Mouse (Mus musculus) C2C12 (cell line): Measurements from ENCODE around the gene Zfp335. TPM values are rescaled to one million over a fixed set of nuclear protein-coding genes. Genes with fewer than 3 reads are reported as not detected.

Experiments
- H3K27me3 ChIP-seq: one replicate; pipeline ENCODE4 v1.6.1; 2011; ENCODE audit not compliant: control insufficient read depth, insufficient read depth, insufficient read length
- H3K36me3 ChIP-seq: one replicate; pipeline ENCODE4 v1.6.1; 2011; ENCODE audit not compliant: control insufficient read depth, insufficient read depth
- H3K4me3 ChIP-seq: one replicate; pipeline ENCODE4 v1.5.1; 2011; ENCODE audit warnings: mild to moderate bottlenecking, control low read depth; ENCODE audit not compliant: poor library complexity, insufficient read depth, severe bottlenecking
- H3K79me2 ChIP-seq: one replicate; pipeline ENCODE4 v1.6.1; 2011; ENCODE audit not compliant: control insufficient read depth, insufficient read depth
- H3K79me3 ChIP-seq: one replicate; pipeline ENCODE4 v1.6.1; 2011; ENCODE audit warnings: low read depth, control low read depth
- H3ac ChIP-seq: one replicate; pipeline ENCODE3; 2011; ENCODE audit warnings: low read depth; ENCODE audit not compliant: control insufficient read depth, insufficient read length
- CEBPB ChIP-seq: IDR thresholded peaks from one replicate; pipeline ENCODE4 v1.6.1; 2011; ENCODE audit warnings: low read depth, mild to moderate bottlenecking, control low read depth, moderate library complexity
- CTCF ChIP-seq: IDR thresholded peaks from one replicate; pipeline ENCODE4 v1.5.1; 2011; ENCODE audit not compliant: control insufficient read depth, insufficient read depth, insufficient read length
- FOSL1 ChIP-seq: IDR thresholded peaks from one replicate; pipeline ENCODE4 v1.8.0; 2011; ENCODE audit warnings: mild to moderate bottlenecking, low read length; ENCODE audit not compliant: poor library complexity, insufficient read depth, severe bottlenecking
- MAX ChIP-seq: IDR thresholded peaks from one replicate; pipeline ENCODE4 v1.6.1; 2011; ENCODE audit warnings: mild to moderate bottlenecking, control low read depth
- MYOD1 ChIP-seq: IDR thresholded peaks from one replicate; pipeline ENCODE4 v1.6.1; 2011; ENCODE audit warnings: low read depth; ENCODE audit not compliant: control insufficient read depth, insufficient read length
- MYOG ChIP-seq: IDR thresholded peaks from one replicate; pipeline ENCODE4 v1.6.1; 2011; ENCODE audit not compliant: control insufficient read depth, insufficient read length; ENCODE audit errors: extremely low read depth
- USF1 ChIP-seq: IDR thresholded peaks from one replicate; pipeline ENCODE4 v1.6.1; 2011; ENCODE audit warnings: low read depth, mild to moderate bottlenecking, control low read depth, moderate library complexity
- long read RNA-seq, 2 experiments: library from polyadenylated mRNA; unstranded; transcript quantifications; one replicate each; pipeline ENCODE4 v2.0.0; 2019 to 2020
- polyA plus RNA-seq: library from polyadenylated mRNA; unstranded; fragments of >200 nt; fragmentation: generic; extraction: Trizol; gene quantifications from one replicate; pipeline ENCODE4 v1.2.1, GENCODE M21; 2012; ENCODE audit warnings: missing spikeins

Gene Zfp335
- 11.7 TPM for polyA plus RNA-seq
- long read RNA-seq, experiment 1, partial matches to known transcripts, result 3 of 4 reads
- long read RNA-seq, experiment 1, other reads (novel, unspliced or antisense), result 1 of 4 reads
- long read RNA-seq, experiment 2, full-length matches to known transcripts, result 16 of 50 reads
- long read RNA-seq, experiment 2, partial matches to known transcripts, result 13 of 50 reads
- long read RNA-seq, experiment 2, other reads (novel, unspliced or antisense), result 21 of 50 reads

DNA sequence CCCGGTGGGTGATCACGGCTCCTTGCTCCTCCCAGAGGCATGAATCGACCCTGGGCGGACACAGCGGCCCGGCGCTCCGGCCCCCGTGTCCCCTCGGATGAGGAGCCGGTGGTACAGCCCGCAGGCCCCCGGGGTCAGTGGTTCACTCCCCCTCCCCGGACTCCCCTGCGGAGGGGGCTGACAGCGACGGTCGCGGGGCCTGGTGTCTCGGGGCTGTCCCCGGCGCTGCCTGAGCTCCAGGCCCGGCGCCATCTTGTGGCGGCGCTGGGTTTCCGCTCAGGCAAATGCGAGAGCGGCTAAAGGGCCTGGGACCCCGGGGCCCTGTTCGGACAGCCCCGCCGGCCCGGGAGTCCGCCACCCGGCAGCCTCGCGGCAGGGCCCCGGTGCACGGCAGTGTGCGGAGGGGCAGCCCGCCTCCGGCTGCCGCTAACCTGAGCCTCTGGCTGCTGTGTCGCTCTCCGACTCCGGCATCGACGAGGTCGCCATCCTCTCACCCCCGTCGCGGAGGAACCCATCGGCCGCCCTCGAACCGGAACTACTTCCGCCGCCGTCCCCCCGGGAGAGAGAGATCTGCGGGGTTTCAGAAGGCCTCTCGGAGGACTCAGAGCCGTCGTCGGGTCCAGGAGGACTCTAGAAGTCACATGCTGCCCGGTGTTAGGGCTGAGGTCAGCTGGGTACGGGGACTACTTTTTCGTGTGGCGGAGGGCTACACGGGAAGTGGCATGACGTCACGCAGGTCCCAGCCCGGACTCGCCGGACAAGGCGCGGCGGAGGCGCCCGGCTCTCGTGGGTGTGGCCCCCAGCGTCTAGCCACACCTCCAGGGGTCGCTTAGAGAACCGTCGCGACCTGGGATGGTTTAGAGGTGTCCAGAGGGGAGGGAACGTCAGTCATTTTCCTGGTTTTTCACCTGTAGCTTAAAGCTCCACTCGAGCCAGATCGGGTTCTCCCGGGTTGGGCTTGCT is at the start of gene Zfp335:
Gene Zfp335 (minus strand): TSS at position 672 of the 963 bp plus-strand sequence.
- peak; percentile 99 for TF ChIP-seq MAX
- TF ChIP-seq MYOD1, result no peak
- TF ChIP-seq MYOG, result no peak
- no peak for TF ChIP-seq CTCF
- no peak for TF ChIP-seq CEBPB
- TF ChIP-seq USF1, result peak; percentile 10
- TF ChIP-seq FOSL1, result no peak

DNA sequence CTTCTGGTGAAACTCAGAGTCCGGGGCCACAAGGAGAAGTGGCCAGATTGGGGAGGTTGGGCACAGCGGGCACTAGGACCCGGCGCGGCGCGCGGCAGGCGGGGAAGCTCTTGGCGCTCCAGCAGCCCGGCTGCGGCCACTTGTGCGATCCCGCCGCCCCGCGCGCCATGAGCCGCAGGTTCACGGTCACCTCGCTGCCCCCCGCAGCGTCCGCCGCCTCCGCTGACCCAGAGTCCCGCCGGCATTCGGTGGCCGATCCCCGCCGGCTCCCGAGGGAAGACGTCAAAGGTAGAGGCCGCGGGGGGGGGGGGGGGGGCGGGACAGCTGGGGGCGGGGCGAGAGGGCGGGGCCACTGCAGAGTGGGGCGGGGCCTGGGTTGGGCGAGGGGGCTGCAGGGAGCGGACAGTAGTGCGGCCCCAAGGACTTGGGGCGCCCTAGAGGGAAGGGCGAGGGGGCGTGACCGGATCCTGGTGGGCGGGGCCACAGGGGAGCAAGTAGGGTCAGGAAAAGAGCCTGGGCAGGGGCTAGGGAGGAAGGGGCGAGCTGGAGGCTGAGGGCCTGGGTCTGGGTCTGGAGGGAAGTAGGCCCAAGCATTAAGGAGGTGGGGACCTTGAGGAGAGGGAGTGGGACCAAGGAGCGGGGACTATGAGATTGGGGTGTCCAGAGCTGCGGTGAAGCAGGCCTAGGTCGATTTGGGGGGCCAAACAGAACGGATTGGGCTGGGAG is 49.3 kb upstream of the Zfp335 start, which contains the start of gene Slc12a5:
Gene Slc12a5 (plus strand): TSS at position 87 of the 726 bp plus-strand sequence.
- TF ChIP-seq CEBPB (no peak), MAX (no peak), MYOG (no peak), FOSL1 (no peak), USF1 (no peak), MYOD1 (no peak), CTCF (no peak)
- Histone ChIP-seq H3K27me3 (peaks cover 8% of the 10 kb centered on the region), H3ac (peak within 1 kb of the TSS; percentile 16), H3K79me2 (no peaks in the 10 kb centered on the region), H3K36me3 (no peaks in the 10 kb centered on the region), H3K79me3 (no peaks in the 10 kb centered on the region), H3K4me3 (peak within 1 kb of the TSS; percentile 18)

More for the DNA sequence above, at the start of gene Zfp335:
- peaks cover 21% of the 10 kb centered on the region for H3K79me3 ChIP-seq
- H3ac ChIP-seq, result peak within 1 kb of the TSS; percentile 81
- H3K4me3 ChIP-seq, result peak within 1 kb of the TSS; percentile 98
- peaks cover 61% of the 10 kb centered on the region for H3K79me2 ChIP-seq
- H3K36me3 ChIP-seq, result peaks cover 30% of the 10 kb centered on the region
- no peaks in the 10 kb centered on the region for H3K27me3 ChIP-seq

DNA sequence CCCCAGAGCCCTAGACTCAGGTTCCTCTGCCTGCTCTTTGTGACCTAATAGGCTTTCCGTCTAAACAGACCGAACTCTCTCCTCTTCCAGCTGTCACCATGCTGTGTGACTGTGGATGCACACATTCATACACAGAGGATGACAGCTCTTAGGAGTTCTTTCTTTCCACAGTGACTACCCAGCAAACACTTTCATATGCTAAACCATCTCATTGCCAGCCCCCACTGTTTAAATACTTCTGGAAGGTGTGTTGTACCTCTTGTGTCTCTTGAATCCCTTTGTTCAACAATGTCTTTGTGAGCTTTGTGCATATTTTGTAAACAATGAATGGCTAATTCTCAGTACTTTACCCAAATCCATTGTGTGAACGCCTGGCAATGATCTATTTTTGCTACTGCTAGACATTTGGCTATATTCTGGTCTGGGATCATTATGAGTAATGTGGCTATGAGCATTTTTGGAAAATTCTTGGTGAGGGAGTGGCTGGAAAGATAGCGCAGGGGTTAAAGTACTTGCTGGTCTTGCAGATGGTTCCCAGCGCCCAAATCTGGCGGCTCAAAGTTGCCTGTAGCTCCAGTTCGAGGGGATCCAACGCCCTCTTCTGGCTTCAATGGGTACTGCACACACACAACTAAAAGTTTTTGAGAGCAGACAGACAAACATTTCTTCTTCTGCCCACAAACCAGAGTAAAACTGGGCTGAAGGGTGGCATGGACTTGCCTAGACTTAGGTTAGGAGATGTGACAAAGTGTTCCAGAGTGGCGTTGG is 46.2 kb upstream of the Zfp335 start:
- H3K79me3 ChIP-seq, result no peaks in the 10 kb centered on the region
- no peak overlapping the region for H3K4me3 ChIP-seq
- no peaks in the 10 kb centered on the region for H3K79me2 ChIP-seq
- H3ac ChIP-seq, result no peak overlapping the region
- no peaks in the 10 kb centered on the region for H3K36me3 ChIP-seq
- peaks cover 7% of the 10 kb centered on the region for H3K27me3 ChIP-seq
- no peak for TF ChIP-seq USF1
- no peak for TF ChIP-seq MYOD1
- no peak for TF ChIP-seq MYOG
- TF ChIP-seq MAX, result no peak
- no peak for TF ChIP-seq CTCF
- no peak for TF ChIP-seq FOSL1
- TF ChIP-seq CEBPB, result no peak

DNA sequence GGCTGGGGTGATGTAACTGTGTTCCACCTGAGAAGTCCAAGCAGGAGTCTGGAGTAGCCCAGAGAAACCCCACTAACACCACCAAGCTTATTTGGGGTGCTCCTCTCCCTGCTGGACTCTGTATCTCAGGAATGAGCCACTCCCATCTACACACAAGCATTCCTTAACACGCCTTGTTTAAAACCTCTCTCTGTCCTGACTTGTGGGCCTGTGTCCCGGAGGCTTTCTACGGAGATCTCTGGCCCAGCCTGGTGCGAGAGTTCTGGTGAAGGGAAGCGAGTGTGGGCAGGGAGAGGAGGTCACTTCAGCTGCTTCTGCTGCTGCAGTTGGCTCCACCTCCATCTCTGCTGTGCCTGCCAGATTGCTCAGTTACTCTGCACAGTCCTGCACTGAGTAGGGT is 44.6 kb upstream of the Zfp335 start:
- no peaks in the 10 kb centered on the region for H3K79me2 ChIP-seq
- TF ChIP-seq FOSL1 (no peak), MAX (no peak), USF1 (no peak), MYOG (no peak), MYOD1 (no peak), CTCF (no peak), CEBPB (no peak)

DNA sequence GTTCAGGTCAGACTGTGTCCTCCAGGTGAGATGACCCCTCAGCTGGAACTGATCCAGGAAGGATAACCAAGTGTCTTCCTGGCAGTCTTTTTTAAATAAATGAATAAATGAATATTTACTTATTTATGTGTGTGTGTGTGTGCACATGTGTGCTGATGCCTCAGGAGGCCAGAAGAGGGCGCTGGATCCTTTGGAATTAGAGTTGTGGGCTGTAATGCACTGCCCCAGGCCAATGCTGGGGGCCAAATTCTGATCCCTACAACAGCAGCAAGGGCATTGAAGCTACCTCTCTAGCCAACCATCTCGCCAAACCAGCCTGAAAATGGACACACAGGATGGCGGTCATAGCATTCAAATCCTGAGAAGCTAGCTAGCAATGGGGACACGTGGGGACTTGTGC is 44.2 kb upstream of the Zfp335 start:
- TF ChIP-seq USF1 (no peak), MYOG (no peak), MYOD1 (no peak), FOSL1 (no peak), MAX (no peak), CEBPB (no peak), CTCF (no peak)
- Histone ChIP-seq H3K27me3 (peaks cover 6% of the 10 kb centered on the region), H3ac (no peak overlapping the region), H3K79me2 (no peaks in the 10 kb centered on the region), H3K79me3 (no peaks in the 10 kb centered on the region), H3K36me3 (no peaks in the 10 kb centered on the region), H3K4me3 (no peak overlapping the region)

More for the DNA sequence above, 44.6 kb upstream of the Zfp335 start:
- H3K4me3 ChIP-seq, result no peak overlapping the region
- H3ac ChIP-seq, result no peak overlapping the region
- no peaks in the 10 kb centered on the region for H3K79me3 ChIP-seq
- H3K27me3 ChIP-seq, result peaks cover 6% of the 10 kb centered on the region
- H3K36me3 ChIP-seq, result no peaks in the 10 kb centered on the region
